Mouse (Mus musculus) bone marrow macrophage, adult 2 months (primary cell): ENCODE results near the gene Olfr1450.

ENCODE experiments used
- CTCF ChIP-seq: IDR thresholded peaks from 2 replicates; pipeline ENCODE4 v1.5.1; 2012; ENCODE audit warnings: low read depth, mild to moderate bottlenecking, low read length, moderate library complexity
- POLR2A ChIP-seq: IDR thresholded peaks from 2 replicates; pipeline ENCODE4 v1.6.1; 2012; ENCODE audit warnings: mild to moderate bottlenecking, low read depth, low read length, borderline replicate concordance

- TF ChIP-seq CTCF (no peak), POLR2A (no peak)
Measured at GRCm38 (mm10) chr19:12949958-12950357, at the start of gene Olfr1450.
